Mouse (Mus musculus) forebrain, embryonic 16.5 days (tissue): ENCODE measurements at regions not wholly inside any gene's neighbourhood (a gene's known extent, or its start where the extent isn't known, plus 50 kb on each side); places are given as distances from the start of the nearest gene placed in this dataset.

Experiments
- ATAC-seq: fragments of 200-750 bp; cut with Nextera tagmentation; 2 replicates; pipeline ENCODE4 v1.8.0; 2017; ENCODE audit warnings: mild to moderate bottlenecking, moderate library complexity
- H3K27ac ChIP-seq: fragments of 300-500 bp; sonication (generic); 2 replicates; pipeline ENCODE4 v1.5.1; 2014; ENCODE audit warnings: low read length, control low read depth
- H3K27me3 ChIP-seq: fragments of 300-500 bp; sonication (generic); replicated peaks from 2 replicates; pipeline ENCODE4 v1.6.1; 2014; ENCODE audit warnings: low read length; ENCODE audit not compliant: control insufficient read depth, insufficient read depth
- H3K36me3 ChIP-seq: fragments of 300-500 bp; sonication (generic); 2 replicates; pipeline ENCODE4 v1.6.1; 2014; ENCODE audit not compliant: control insufficient read depth, insufficient read depth
- H3K4me1 ChIP-seq: fragments of 300-500 bp; sonication (generic); replicated peaks from 2 replicates; pipeline ENCODE4 v1.6.1; 2014; ENCODE audit warnings: low read length; ENCODE audit not compliant: control insufficient read depth, insufficient read depth
- H3K4me2 ChIP-seq: fragments of 300-500 bp; sonication (generic); 2 replicates; pipeline ENCODE4 v1.6.1; 2014; ENCODE audit warnings: mild to moderate bottlenecking, low read length, control low read depth
- H3K4me3 ChIP-seq: fragments of 300-500 bp; sonication (generic); replicated peaks from 2 replicates; pipeline ENCODE4 v1.5.1; 2014; ENCODE audit warnings: mild to moderate bottlenecking, low read length, control low read depth
- H3K9ac ChIP-seq: fragments of 300-500 bp; sonication (generic); replicated peaks from 2 replicates; pipeline ENCODE4 v1.6.1; 2014; ENCODE audit warnings: low read depth, low read length, control low read depth
- H3K9me3 ChIP-seq: fragments of 300-500 bp; sonication (generic); 2 replicates; pipeline ENCODE4 v1.6.1; 2016; ENCODE audit warnings: low read length; ENCODE audit not compliant: control insufficient read depth
- WGBS: fragments of 180-500 bp; shearing (Covaris S2); extraction: QIAGEN DNeasy Blood & Tissue Kit; methylation state at CpG from one replicate; pipeline ENCODE4 v1.1.7; 2014; 5-methylcytosine and 5-hydroxymethylcytosine counted together

- no peak overlapping the region for H3K4me3 ChIP-seq
- WGBS: 59% methylated on average over 3 of the region's 3 CpGs
- H3K9ac ChIP-seq: no peak overlapping the region
- H3K4me2 ChIP-seq: no peak overlapping the region
- no peak for ATAC-seq
- H3K9me3 ChIP-seq: no peaks in the 10 kb centered on the region
- H3K27me3 ChIP-seq: no peaks in the 10 kb centered on the region
- H3K36me3 ChIP-seq: no peaks in the 10 kb centered on the region
- no peak overlapping the region for H3K27ac ChIP-seq
- H3K4me1 ChIP-seq: no peaks in the 10 kb centered on the region
Observed at GRCm38 (mm10) chr5:119331461-119331860, 339.0 kb upstream of the Tbx3 start.

GRCm38 (mm10) chr5:119332621-119333020 is 337.8 kb upstream of the Tbx3 start:
- no peak for ATAC-seq
- no peaks in the 10 kb centered on the region for H3K4me1 ChIP-seq
- no peaks in the 10 kb centered on the region for H3K9me3 ChIP-seq
- no peak overlapping the region for H3K9ac ChIP-seq
- 82% methylated on average over 7 of the region's 7 CpGs for WGBS
- H3K4me3 ChIP-seq: no peak overlapping the region
- no peak overlapping the region for H3K4me2 ChIP-seq
- H3K27ac ChIP-seq: no peak overlapping the region
- H3K27me3 ChIP-seq: no peaks in the 10 kb centered on the region
- H3K36me3 ChIP-seq: no peaks in the 10 kb centered on the region

GRCm38 (mm10) chr5:119335211-119335610 is 335.3 kb upstream of the Tbx3 start:
- Histone ChIP-seq H3K4me3 (no peak overlapping the region), H3K27me3 (no peaks in the 10 kb centered on the region), H3K9me3 (no peaks in the 10 kb centered on the region), H3K4me1 (no peaks in the 10 kb centered on the region), H3K36me3 (no peaks in the 10 kb centered on the region), H3K27ac (no peak overlapping the region), H3K4me2 (no peak overlapping the region), H3K9ac (no peak overlapping the region)
- WGBS: 95% methylated on average over 2 of the region's 2 CpGs
- no peak for ATAC-seq

- Histone ChIP-seq H3K36me3 (no peaks in the 10 kb centered on the region), H3K9ac (no peak overlapping the region), H3K27me3 (no peaks in the 10 kb centered on the region), H3K4me1 (no peaks in the 10 kb centered on the region), H3K27ac (no peak overlapping the region), H3K4me2 (no peak overlapping the region), H3K9me3 (no peaks in the 10 kb centered on the region), H3K4me3 (no peak overlapping the region)
- WGBS: 86% methylated on average over 6 of the region's 6 CpGs
- no peak for ATAC-seq
Observed at GRCm38 (mm10) chr5:119335979-119336378, 334.5 kb upstream of the Tbx3 start.

GRCm38 (mm10) chr5:119337739-119338138 is 332.7 kb upstream of the Tbx3 start:
- Histone ChIP-seq H3K9ac (no peak overlapping the region), H3K9me3 (no peaks in the 10 kb centered on the region), H3K4me1 (no peaks in the 10 kb centered on the region), H3K4me3 (no peak overlapping the region), H3K27ac (no peak overlapping the region), H3K36me3 (no peaks in the 10 kb centered on the region), H3K27me3 (no peaks in the 10 kb centered on the region), H3K4me2 (no peak overlapping the region)
- no peak for ATAC-seq
- 95% methylated on average over 4 of the region's 4 CpGs for WGBS

- Histone ChIP-seq H3K4me1 (no peaks in the 10 kb centered on the region), H3K36me3 (no peaks in the 10 kb centered on the region), H3K9me3 (no peaks in the 10 kb centered on the region), H3K27ac (no peak overlapping the region), H3K27me3 (no peaks in the 10 kb centered on the region), H3K9ac (no peak overlapping the region), H3K4me3 (no peak overlapping the region), H3K4me2 (no peak overlapping the region)
- no peak for ATAC-seq
- WGBS: 89% methylated on average over 6 of the region's 6 CpGs
Observed at GRCm38 (mm10) chr5:119338711-119339110, 331.8 kb upstream of the Tbx3 start.

GRCm38 (mm10) chr5:119348303-119348702 is 322.2 kb upstream of the Tbx3 start:
- no peak overlapping the region for H3K9ac ChIP-seq
- H3K4me2 ChIP-seq: no peak overlapping the region
- WGBS: 42% methylated on average over 4 of the region's 4 CpGs
- no peaks in the 10 kb centered on the region for H3K27me3 ChIP-seq
- H3K36me3 ChIP-seq: no peaks in the 10 kb centered on the region
- H3K9me3 ChIP-seq: no peaks in the 10 kb centered on the region
- no peak overlapping the region for H3K27ac ChIP-seq
- ATAC-seq: no peak
- no peaks in the 10 kb centered on the region for H3K4me1 ChIP-seq
- H3K4me3 ChIP-seq: no peak overlapping the region

- no peak for ATAC-seq
- Histone ChIP-seq H3K4me1 (no peaks in the 10 kb centered on the region), H3K4me3 (no peak overlapping the region), H3K4me2 (no peak overlapping the region), H3K9ac (no peak overlapping the region), H3K27me3 (no peaks in the 10 kb centered on the region), H3K36me3 (no peaks in the 10 kb centered on the region), H3K9me3 (no peaks in the 10 kb centered on the region), H3K27ac (no peak overlapping the region)
- WGBS: 82% methylated on average over 6 of the region's 6 CpGs
Observed at GRCm38 (mm10) chr5:119349395-119349794, 321.1 kb upstream of the Tbx3 start.

- ATAC-seq: no peak
- Histone ChIP-seq H3K4me3 (no peak overlapping the region), H3K4me2 (no peak overlapping the region), H3K4me1 (no peaks in the 10 kb centered on the region), H3K27me3 (no peaks in the 10 kb centered on the region), H3K27ac (no peak overlapping the region), H3K36me3 (no peaks in the 10 kb centered on the region), H3K9me3 (no peaks in the 10 kb centered on the region), H3K9ac (no peak overlapping the region)
- 75% methylated on average over 8 of the region's 8 CpGs for WGBS
Observed at GRCm38 (mm10) chr5:119350325-119350915, 320.0 kb upstream of the Tbx3 start.

- H3K27me3 ChIP-seq: no peaks in the 10 kb centered on the region
- H3K4me3 ChIP-seq: no peak overlapping the region
- no peak overlapping the region for H3K9ac ChIP-seq
- 94% methylated on average over 10 of the region's 10 CpGs for WGBS
- H3K4me2 ChIP-seq: no peak overlapping the region
- no peaks in the 10 kb centered on the region for H3K4me1 ChIP-seq
- no peaks in the 10 kb centered on the region for H3K9me3 ChIP-seq
- ATAC-seq: no peak
- no peak overlapping the region for H3K27ac ChIP-seq
- H3K36me3 ChIP-seq: no peaks in the 10 kb centered on the region
Observed at GRCm38 (mm10) chr5:119355471-119355870, 315.0 kb upstream of the Tbx3 start.
